Mouse (Mus musculus): ENCODE results near the gene Tspan9. TPM values are rescaled to one million over a fixed set of nuclear protein-coding genes. Genes with fewer than 3 reads are reported as not detected.

Gene Tspan9
- polyA plus RNA-seq, 1 experiment from 2014 or later, result 66.0 TPM

DNA sequence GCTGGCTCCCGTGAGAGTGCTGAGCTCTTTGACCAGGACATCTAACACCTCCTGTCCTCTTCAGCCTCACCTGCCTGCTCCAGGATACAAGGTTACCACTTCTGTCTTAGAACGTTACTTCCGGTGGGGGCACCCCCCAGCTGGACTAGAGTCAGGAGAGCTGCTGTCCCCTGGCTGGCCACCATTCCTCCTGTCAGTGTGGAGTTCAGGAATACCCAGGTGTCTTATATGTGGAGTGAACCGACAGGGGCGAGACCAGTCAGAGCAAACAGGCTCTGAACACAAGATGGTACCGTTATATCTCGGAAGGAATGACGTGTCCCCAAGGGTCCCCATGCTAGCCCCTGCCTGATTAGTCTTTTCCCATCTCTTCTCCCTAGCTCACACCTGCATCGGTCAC lies 106.8 kb downstream of the Tspan9 start:
- Histone ChIP-seq H3K4me1 (ENCODE audit: control insufficient read depth, insufficient read depth, low read length) (peaks cover 28% of the 10 kb centered on the region), H3K36me3 (ENCODE audit: control insufficient read depth, insufficient read depth, low read length) (no peaks in the 10 kb centered on the region), H3K4me2 (ENCODE audit: low read depth) (no peak overlapping the region), H3K9ac (ENCODE audit: low read length) (no peak overlapping the region), H3K27ac (ENCODE audit: low read depth, low read length) (no peak overlapping the region), H3K9me3 (ENCODE audit: control insufficient read depth, low read length) (no peaks in the 10 kb centered on the region), H3K4me3 (ENCODE audit: low read depth, low read length) (no peak overlapping the region), H3K27me3 (ENCODE audit: control insufficient read depth, insufficient read depth, low read length) (peaks cover 8% of the 10 kb centered on the region)
- DNase-seq (ENCODE audit: low spot score) (no peak), ATAC-seq (ENCODE audit: insufficient read depth, low FRiP score, low TSS enrichment) (no peak)
- WGBS, result 83% methylated on average over 9 of the region's 9 CpGs

DNA sequence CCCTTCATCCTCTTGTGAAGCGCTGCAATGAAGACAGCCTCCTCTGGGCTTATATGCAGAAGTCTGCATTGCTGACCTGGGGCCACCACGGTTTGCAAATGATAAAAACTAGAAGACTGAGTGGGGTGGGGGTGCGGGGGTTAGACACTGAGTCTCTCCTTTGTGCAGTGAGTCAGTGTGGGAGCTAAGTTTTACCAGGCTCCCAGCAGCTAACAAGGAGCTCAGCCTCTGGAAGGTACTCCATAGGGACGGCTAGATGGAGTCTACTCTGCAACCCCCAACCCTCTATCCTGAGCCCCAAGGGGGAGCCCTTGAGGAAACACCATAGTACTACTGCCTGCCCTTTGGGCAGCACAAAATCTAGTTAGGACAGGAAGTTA lies 107.5 kb downstream of the Tspan9 start:
- Histone ChIP-seq H3K4me2 (ENCODE audit: low read depth) (peak overlapping the region; percentile 96), H3K36me3 (ENCODE audit: control insufficient read depth, insufficient read depth, low read length) (no peaks in the 10 kb centered on the region), H3K4me3 (ENCODE audit: low read depth, low read length) (peak overlapping the region; percentile 42), H3K27ac (ENCODE audit: low read depth, low read length) (no peak overlapping the region), H3K4me1 (ENCODE audit: control insufficient read depth, insufficient read depth, low read length) (peaks cover 28% of the 10 kb centered on the region), H3K9ac (ENCODE audit: low read length) (peak overlapping the region; percentile 44; the same call in 1 of the 2 replicates), H3K27me3 (ENCODE audit: control insufficient read depth, insufficient read depth, low read length) (peaks cover 8% of the 10 kb centered on the region), H3K9me3 (ENCODE audit: control insufficient read depth, low read length) (no peaks in the 10 kb centered on the region)
- DNase-seq (ENCODE audit: low spot score) (peak; percentile 45), ATAC-seq (ENCODE audit: insufficient read depth, low FRiP score, low TSS enrichment) (no peak)
- WGBS, result under 1% methylated on average over 4 of the region's 4 CpGs

DNA sequence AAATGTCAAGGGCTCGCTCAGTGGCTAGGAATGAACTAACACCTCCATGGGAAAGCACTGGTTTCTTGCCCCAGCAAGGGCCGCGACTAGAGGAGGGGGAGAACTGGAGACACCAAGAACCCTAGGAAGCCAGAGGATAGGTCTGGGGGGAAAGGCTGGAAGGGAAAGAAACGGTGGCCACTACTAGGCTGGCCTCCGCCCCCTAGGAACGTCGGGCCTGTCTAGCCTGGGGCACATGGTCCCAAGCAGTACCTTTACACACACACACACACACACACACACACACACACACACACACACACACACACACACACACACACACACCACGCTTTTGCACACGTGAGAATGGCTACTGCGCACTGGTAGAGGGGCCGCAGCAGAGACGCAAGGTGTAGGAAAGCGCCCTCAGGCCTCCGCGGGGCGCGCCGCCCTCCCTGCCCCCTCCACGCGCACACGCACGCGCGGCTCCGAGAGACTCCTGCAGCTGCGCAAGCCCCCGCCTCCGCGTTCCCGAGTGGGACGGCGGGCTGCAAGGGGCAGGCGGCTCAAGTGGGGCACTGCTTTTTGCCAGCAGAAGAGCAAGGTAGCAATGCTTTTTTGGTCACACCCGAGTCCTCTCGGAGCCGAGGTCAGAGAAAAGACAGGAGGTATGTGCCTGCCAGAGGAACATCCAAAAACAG lies 108.0 kb downstream of the Tspan9 start:
- peaks cover 8% of the 10 kb centered on the region for H3K27me3 ChIP-seq (ENCODE audit: control insufficient read depth, insufficient read depth, low read length)
- no peaks in the 10 kb centered on the region for H3K9me3 ChIP-seq (ENCODE audit: control insufficient read depth, low read length)
- no peaks in the 10 kb centered on the region for H3K36me3 ChIP-seq (ENCODE audit: control insufficient read depth, insufficient read depth, low read length)
- H3K4me1 ChIP-seq (ENCODE audit: control insufficient read depth, insufficient read depth, low read length), result peaks cover 28% of the 10 kb centered on the region
- H3K4me3 ChIP-seq (ENCODE audit: low read depth, low read length), result peak overlapping the region; percentile 42
- H3K9ac ChIP-seq (ENCODE audit: low read length), result peak overlapping the region; percentile 44
- WGBS, result under 1% methylated on average over 33 of the region's 36 CpGs
- ATAC-seq (ENCODE audit: insufficient read depth, low FRiP score, low TSS enrichment) (peak; percentile 33), DNase-seq (ENCODE audit: low spot score) (peak; percentile 53)
- H3K27ac ChIP-seq (ENCODE audit: low read depth, low read length), result 0 out of 2 replicates have a peak overlapping the region, but pooled peaks have one; percentile 39
- H3K4me2 ChIP-seq (ENCODE audit: low read depth), result peak overlapping the region; percentile 96

DNA sequence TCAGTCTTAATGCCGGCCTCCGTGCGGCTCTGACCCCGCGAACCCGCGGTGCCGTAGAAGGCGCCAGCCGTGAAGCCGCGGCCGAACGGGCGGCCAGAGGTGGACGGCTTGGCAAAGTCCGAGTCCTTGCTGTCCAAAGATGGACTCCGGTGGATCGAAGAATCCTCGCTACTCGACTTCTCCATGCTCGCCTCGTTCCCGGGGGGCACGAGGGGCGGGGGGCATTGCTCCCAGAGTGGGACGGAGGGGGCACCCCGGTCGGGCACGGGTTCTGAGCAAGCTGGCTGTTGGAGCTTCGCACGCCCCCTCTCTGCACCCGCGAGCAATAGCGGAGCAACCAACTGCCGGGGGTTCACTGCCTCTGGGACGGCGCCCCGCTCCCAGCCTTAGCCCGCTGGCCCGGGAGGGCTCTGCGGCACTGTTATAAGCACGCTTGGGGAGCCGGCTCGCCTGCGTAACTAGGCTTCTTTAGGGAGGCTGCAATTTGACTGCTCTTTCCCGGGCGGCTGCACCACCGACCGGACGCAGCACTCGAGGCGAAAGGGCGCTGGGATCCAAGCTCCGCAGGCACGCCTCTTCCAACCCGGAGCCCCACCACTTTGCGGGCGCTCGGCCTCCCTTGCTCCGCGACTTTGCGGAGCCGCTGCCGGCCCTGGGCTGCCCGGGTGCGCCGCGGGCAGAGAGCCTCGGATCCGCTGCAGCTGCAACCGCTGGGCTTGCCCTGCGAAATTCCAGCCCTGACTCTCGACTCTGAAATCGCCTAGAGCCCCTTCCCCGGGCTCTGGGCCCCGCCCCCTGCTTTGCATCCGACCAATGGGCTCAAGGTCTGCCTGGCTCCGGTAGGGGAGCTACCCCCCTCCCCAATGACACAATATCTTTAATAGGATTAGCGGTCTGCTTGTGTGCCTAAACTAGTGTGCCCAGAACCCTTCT lies 108.8 kb downstream of the Tspan9 start:
- ATAC-seq (ENCODE audit: insufficient read depth, low FRiP score, low TSS enrichment) (peak; percentile 85), DNase-seq (ENCODE audit: low spot score) (peak; percentile 91)
- no peaks in the 10 kb centered on the region for H3K36me3 ChIP-seq (ENCODE audit: control insufficient read depth, insufficient read depth, low read length)
- peaks cover 28% of the 10 kb centered on the region for H3K4me1 ChIP-seq (ENCODE audit: control insufficient read depth, insufficient read depth, low read length)
- peaks cover 8% of the 10 kb centered on the region for H3K27me3 ChIP-seq (ENCODE audit: control insufficient read depth, insufficient read depth, low read length)
- H3K4me2 ChIP-seq (ENCODE audit: low read depth), result peak overlapping the region; percentile 96
- WGBS, result under 1% methylated on average over 74 of the region's 80 CpGs
- H3K9ac ChIP-seq (ENCODE audit: low read length), result peak overlapping the region; percentile 51
- H3K9me3 ChIP-seq (ENCODE audit: control insufficient read depth, low read length), result no peaks in the 10 kb centered on the region
- peak overlapping the region; percentile 42 for H3K4me3 ChIP-seq (ENCODE audit: low read depth, low read length)
- peak overlapping the region; percentile 61; the same call in 1 of the 2 replicates for H3K27ac ChIP-seq (ENCODE audit: low read depth, low read length)

DNA sequence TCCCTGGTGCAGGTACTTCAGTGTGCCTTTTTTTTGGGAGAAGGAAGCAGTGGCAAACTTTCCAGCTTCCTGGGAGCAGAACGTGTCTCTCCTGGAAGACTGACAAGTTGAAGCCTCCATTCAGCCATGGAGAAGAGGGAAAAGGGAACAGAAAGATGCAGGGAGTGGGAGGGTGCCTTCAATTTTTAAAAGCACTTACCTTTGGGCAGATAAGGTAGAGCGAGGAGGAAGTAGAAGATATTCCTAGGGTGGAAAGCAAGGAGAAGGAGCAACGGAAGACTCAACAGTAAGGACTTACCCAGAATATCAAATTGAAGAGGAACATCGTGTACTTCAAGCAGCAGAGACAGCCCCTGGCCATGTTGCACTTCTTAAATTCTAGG lies 109.5 kb downstream of the Tspan9 start:
- WGBS, result 10% methylated on average over 4 of the region's 4 CpGs
- Histone ChIP-seq H3K4me1 (ENCODE audit: control insufficient read depth, insufficient read depth, low read length) (peaks cover 28% of the 10 kb centered on the region), H3K36me3 (ENCODE audit: control insufficient read depth, insufficient read depth, low read length) (no peaks in the 10 kb centered on the region), H3K27me3 (ENCODE audit: control insufficient read depth, insufficient read depth, low read length) (peaks cover 8% of the 10 kb centered on the region), H3K9me3 (ENCODE audit: control insufficient read depth, low read length) (no peaks in the 10 kb centered on the region), H3K27ac (ENCODE audit: low read depth, low read length) (no peak overlapping the region), H3K9ac (ENCODE audit: low read length) (peak overlapping the region; percentile 51; the same call in 1 of the 2 replicates), H3K4me2 (ENCODE audit: low read depth) (peak overlapping the region; percentile 96), H3K4me3 (ENCODE audit: low read depth, low read length) (peak overlapping the region; percentile 42)
- ATAC-seq (ENCODE audit: insufficient read depth, low FRiP score, low TSS enrichment) (no peak), DNase-seq (ENCODE audit: low spot score) (no peak)

DNA sequence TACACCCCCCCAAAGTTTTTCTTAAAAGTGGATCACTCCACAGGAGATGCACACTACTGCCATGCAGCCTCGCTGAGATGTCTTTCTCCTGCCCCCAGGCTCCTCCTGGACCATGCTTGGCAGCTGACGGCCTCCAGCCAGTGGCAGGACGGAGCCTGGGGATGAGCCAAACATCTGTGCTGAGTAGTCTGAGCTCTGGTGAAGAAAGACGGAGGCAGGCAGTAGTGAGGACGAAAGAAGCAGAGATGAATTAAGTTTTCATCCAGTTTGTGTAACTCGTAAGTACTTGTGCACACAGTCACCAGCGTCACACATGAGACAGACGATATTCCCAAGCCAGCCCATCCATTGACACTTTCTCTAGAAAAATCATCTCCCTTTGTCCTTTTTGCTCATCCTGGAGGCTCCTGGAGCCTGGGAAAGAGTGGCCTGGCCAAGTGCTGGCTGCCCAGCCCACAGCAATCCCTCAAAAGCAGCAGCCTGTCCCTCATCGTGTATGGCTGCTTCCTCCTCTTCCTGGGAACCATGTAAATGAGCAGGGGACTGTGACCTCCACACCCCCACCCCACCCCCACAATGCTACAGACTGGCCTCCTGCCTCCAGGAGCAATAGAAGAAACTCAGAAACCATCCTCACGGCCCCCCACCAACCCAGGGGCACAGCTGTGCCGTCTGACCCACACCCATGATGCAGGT lies 110.1 kb downstream of the Tspan9 start:
- Histone ChIP-seq H3K9ac (ENCODE audit: low read length) (no peak overlapping the region), H3K4me2 (ENCODE audit: low read depth) (peak overlapping the region; percentile 96), H3K27me3 (ENCODE audit: control insufficient read depth, insufficient read depth, low read length) (peaks cover 8% of the 10 kb centered on the region), H3K4me1 (ENCODE audit: control insufficient read depth, insufficient read depth, low read length) (peaks cover 28% of the 10 kb centered on the region), H3K36me3 (ENCODE audit: control insufficient read depth, insufficient read depth, low read length) (no peaks in the 10 kb centered on the region), H3K27ac (ENCODE audit: low read depth, low read length) (no peak overlapping the region), H3K9me3 (ENCODE audit: control insufficient read depth, low read length) (no peaks in the 10 kb centered on the region), H3K4me3 (ENCODE audit: low read depth, low read length) (peak overlapping the region; percentile 42)
- 37% methylated on average over 11 of the region's 11 CpGs for WGBS
- DNase-seq (ENCODE audit: low spot score) (no peak), ATAC-seq (ENCODE audit: insufficient read depth, low FRiP score, low TSS enrichment) (no peak)

DNA sequence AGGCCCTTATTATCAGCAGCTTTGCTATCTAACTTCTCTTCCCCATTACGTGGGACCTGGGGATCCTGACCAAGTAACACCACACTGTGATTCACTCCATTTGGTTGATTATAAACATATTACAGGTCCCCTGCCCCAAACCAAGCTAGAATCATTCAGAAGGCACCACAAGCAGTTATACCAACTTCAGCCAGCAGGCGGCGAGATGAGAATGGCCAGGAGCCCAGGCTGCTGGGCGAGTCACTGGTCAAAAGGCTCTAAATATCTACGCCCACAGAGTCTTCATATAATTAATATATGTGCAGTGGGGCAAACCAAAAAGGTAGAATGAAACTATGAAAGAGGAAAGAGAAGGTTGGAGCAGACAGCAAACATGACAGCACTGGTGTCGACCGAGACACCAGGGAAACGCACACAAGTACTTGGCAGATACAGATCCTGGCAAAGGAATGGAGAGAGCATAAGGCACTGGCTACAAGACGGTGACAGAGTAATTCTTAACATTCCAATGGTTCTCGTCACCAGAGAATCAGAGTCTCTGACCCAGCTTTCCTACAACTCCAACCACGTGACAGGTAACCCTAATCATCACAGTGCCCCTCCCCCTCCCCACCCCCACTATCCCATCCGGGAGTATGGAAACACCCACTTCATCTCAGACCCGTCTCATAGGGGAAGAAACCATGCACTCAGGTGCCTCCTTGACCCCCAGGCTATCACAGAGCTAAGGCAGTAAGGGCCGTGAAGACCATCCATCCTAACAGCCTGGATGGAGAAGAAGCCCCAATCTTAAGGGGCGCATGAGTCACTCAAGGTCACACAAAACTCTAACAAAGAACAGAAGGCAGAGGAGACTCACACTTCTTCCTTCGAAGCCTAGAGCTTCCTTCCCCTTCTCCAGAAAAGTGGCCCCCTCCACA lies 110.9 kb downstream of the Tspan9 start:
- H3K27ac ChIP-seq (ENCODE audit: low read depth, low read length), result no peak overlapping the region
- DNase-seq (ENCODE audit: low spot score), result peak; percentile 80
- no peak overlapping the region for H3K9ac ChIP-seq (ENCODE audit: low read length)
- H3K4me2 ChIP-seq (ENCODE audit: low read depth), result peak overlapping the region; percentile 96; the same call in 1 of the 2 replicates
- ATAC-seq (ENCODE audit: insufficient read depth, low FRiP score, low TSS enrichment), result no peak
- H3K4me1 ChIP-seq (ENCODE audit: control insufficient read depth, insufficient read depth, low read length), result peaks cover 24% of the 10 kb centered on the region
- peaks cover 8% of the 10 kb centered on the region for H3K27me3 ChIP-seq (ENCODE audit: control insufficient read depth, insufficient read depth, low read length)
- H3K4me3 ChIP-seq (ENCODE audit: low read depth, low read length), result peak overlapping the region; percentile 42; the same call in 1 of the 2 replicates
- WGBS, result 30% methylated on average over 16 of the region's 16 CpGs
- H3K36me3 ChIP-seq (ENCODE audit: control insufficient read depth, insufficient read depth, low read length), result no peaks in the 10 kb centered on the region
- H3K9me3 ChIP-seq (ENCODE audit: control insufficient read depth, low read length), result no peaks in the 10 kb centered on the region

DNA sequence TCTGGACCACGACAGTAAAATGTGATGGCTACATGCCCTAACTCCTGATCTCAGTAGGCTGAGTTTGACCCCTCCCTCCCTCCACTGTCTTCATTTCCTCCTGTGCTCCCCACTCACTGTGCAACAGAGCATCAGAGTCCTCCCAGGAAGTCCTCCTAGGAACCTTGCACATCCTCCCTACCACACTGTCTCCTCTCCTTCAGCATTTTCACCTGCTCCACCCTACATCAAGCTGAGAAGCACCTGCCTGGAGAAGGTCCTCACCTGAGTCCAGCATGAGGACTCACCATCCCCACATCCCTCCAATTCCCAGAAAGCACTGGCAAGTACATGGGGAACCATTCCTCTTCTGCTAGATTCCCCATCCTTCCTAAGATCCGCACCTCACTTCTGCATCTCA lies 111.8 kb downstream of the Tspan9 start:
- H3K36me3 ChIP-seq (ENCODE audit: control insufficient read depth, insufficient read depth, low read length), result no peaks in the 10 kb centered on the region
- DNase-seq (ENCODE audit: low spot score), result no peak
- H3K27me3 ChIP-seq (ENCODE audit: control insufficient read depth, insufficient read depth, low read length), result peaks cover 6% of the 10 kb centered on the region
- H3K4me2 ChIP-seq (ENCODE audit: low read depth), result no peak overlapping the region
- H3K4me3 ChIP-seq (ENCODE audit: low read depth, low read length), result no peak overlapping the region
- H3K27ac ChIP-seq (ENCODE audit: low read depth, low read length), result no peak overlapping the region
- H3K9ac ChIP-seq (ENCODE audit: low read length), result no peak overlapping the region
- 69% methylated on average over 2 of the region's 2 CpGs for WGBS
- no peak for ATAC-seq (ENCODE audit: insufficient read depth, low FRiP score, low TSS enrichment)
- peaks cover 24% of the 10 kb centered on the region for H3K4me1 ChIP-seq (ENCODE audit: control insufficient read depth, insufficient read depth, low read length)
- no peaks in the 10 kb centered on the region for H3K9me3 ChIP-seq (ENCODE audit: control insufficient read depth, low read length)

Data from neural tube, embryonic 11.5 days (tissue).